Mouse (Mus musculus): ENCODE measurements around the gene Myh1. TPM values are rescaled to one million over a fixed set of nuclear protein-coding genes. Genes with fewer than 3 reads are reported as not detected.

The Myh1 gene
- polyA plus RNA-seq, 1 experiment from 2014 or later: 0.12 TPM

DNA sequence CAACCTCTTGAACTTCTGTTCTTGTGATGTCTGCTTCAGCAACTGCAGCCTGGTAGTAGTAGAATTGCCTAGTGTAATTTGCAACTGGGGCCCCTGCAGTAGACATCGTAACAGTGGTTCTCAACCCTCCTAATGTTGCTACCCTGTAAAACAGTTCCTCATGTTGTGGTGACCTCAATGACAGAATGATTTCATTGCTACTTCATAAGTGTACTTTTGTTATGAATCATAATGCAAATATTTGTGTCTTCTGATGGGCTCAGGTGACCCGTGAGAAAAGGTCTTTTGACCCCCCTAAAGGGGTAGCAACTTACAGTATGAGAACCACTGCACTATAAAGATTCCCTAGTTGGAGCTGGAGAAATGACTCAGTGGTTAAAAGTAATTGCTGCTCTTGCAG, 27.4 kb upstream of the Myh1 start:
- no peak overlapping the region for H3K4me2 ChIP-seq
- H3K27me3 ChIP-seq (replicated peaks): no peaks in the 10 kb centered on the region
- WGBS: 81% methylated on average over 2 of the region's 2 CpGs

GRCm38 (mm10) chr11:67176376-67176775, 23.5 kb upstream of the Myh1 start:
- no peaks in the 10 kb centered on the region for H3K4me1 ChIP-seq
- H3K9ac ChIP-seq: no peak overlapping the region
- 64% methylated on average over 5 of the region's 5 CpGs for WGBS
- no peak overlapping the region for H3K4me3 ChIP-seq
- ATAC-seq (ENCODE audit: extremely low read depth, insufficient number of reproducible peaks, low FRiP score, low TSS enrichment): no peak
- H3K4me2 ChIP-seq: no peak overlapping the region
- no peaks in the 10 kb centered on the region for H3K27me3 ChIP-seq (replicated peaks)
- no peak overlapping the region for H3K27ac ChIP-seq (replicated peaks)
- H3K36me3 ChIP-seq: no peaks in the 10 kb centered on the region
- no peaks in the 10 kb centered on the region for H3K9me3 ChIP-seq

More for the DNA sequence above, 27.4 kb upstream of the Myh1 start:
- Histone ChIP-seq H3K9me3 (no peaks in the 10 kb centered on the region), H3K27ac (replicated peaks) (no peak overlapping the region), H3K4me3 (no peak overlapping the region), H3K4me1 (peaks cover 3% of the 10 kb centered on the region; the same call in 1 of the 2 replicates), H3K36me3 (no peaks in the 10 kb centered on the region), H3K9ac (no peak overlapping the region)
- ATAC-seq (ENCODE audit: extremely low read depth, insufficient number of reproducible peaks, low FRiP score, low TSS enrichment): no peak

DNA sequence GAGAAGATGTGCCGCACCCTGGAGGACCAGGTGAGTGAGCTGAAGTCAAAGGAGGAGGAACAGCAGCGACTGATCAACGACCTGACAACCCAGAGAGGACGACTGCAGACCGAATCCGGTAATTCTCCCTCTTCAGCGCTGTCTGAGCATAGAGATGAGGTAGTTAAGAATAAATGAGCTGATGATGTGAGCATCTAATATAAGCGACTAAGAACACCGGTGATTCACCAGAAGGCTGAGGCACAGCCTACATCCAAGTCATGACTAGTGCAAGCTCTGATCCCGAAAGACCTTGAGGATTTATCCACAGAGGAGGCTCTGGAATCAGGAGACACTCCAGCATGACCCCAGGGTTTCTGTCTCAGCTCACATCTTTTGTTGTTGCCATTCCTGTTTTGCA, 9.5 kb upstream of the Myh1 start:
- WGBS: 80% methylated on average over 10 of the region's 10 CpGs
- no peak overlapping the region for H3K9ac ChIP-seq
- ATAC-seq (ENCODE audit: extremely low read depth, insufficient number of reproducible peaks, low FRiP score, low TSS enrichment): no peak

GRCm38 (mm10) chr11:67190814-67191213, 9.0 kb upstream of the Myh1 start:
- no peak for ATAC-seq (ENCODE audit: extremely low read depth, insufficient number of reproducible peaks, low FRiP score, low TSS enrichment)
- H3K4me2 ChIP-seq: no peak overlapping the region
- no peaks in the 10 kb centered on the region for H3K4me1 ChIP-seq
- H3K9me3 ChIP-seq: no peaks in the 10 kb centered on the region
- no peak overlapping the region for H3K27ac ChIP-seq (replicated peaks)
- H3K27me3 ChIP-seq (replicated peaks): no peaks in the 10 kb centered on the region
- H3K9ac ChIP-seq: no peak overlapping the region
- H3K4me3 ChIP-seq: no peak overlapping the region
- 75% methylated on average over 2 of the region's 2 CpGs for WGBS
- H3K36me3 ChIP-seq: no peaks in the 10 kb centered on the region

More for the DNA sequence above, 9.5 kb upstream of the Myh1 start:
- H3K36me3 ChIP-seq: no peaks in the 10 kb centered on the region
- H3K27ac ChIP-seq (replicated peaks): no peak overlapping the region
- H3K27me3 ChIP-seq (replicated peaks): no peaks in the 10 kb centered on the region
- H3K9me3 ChIP-seq: no peaks in the 10 kb centered on the region
- H3K4me3 ChIP-seq: no peak overlapping the region
- no peak overlapping the region for H3K4me2 ChIP-seq
- no peaks in the 10 kb centered on the region for H3K4me1 ChIP-seq

- Histone ChIP-seq H3K4me2 (no peak overlapping the region), H3K9me3 (no peaks in the 10 kb centered on the region), H3K36me3 (no peaks in the 10 kb centered on the region), H3K9ac (no peak overlapping the region), H3K4me1 (no peaks in the 10 kb centered on the region), H3K4me3 (no peak overlapping the region), H3K27ac (replicated peaks) (no peak overlapping the region), H3K27me3 (replicated peaks) (no peaks in the 10 kb centered on the region)
- ATAC-seq (ENCODE audit: extremely low read depth, insufficient number of reproducible peaks, low FRiP score, low TSS enrichment): no peak
- WGBS: 80% methylated on average over 14 of the region's 14 CpGs
These were observed 8.4 kb upstream of the Myh1 start for GRCm38 (mm10) chr11:67191496-67191895.

DNA sequence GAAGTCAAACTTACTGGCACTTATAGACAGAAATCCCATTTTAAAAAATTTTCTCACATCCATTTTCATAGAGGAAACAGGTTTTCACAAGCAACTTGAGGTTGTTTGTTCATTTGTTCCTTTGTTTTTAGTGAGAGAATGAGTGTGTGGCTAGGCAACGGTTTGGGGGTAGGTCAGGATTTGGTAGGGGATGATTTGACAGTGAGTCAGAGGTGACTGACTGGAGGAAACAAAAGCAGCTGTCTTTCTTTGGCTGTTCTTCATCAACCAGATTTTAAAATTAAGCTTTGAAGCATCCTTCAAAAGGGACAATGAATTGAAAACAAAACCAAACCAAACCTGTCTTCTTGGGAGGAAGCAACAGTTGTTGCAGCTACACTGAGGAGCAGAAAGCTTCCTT, 531 bp upstream of the Myh1 start:
- Histone ChIP-seq H3K27me3 (replicated peaks) (0 out of 2 replicates have a peak, but pooled peaks cover 4% of the 10 kb centered on the region), H3K4me3 (no peak overlapping the region), H3K9me3 (no peaks in the 10 kb centered on the region), H3K4me1 (peaks cover 14% of the 10 kb centered on the region; the same call in 1 of the 2 replicates), H3K27ac (replicated peaks) (no peak overlapping the region), H3K4me2 (no peak overlapping the region), H3K9ac (no peak overlapping the region), H3K36me3 (no peaks in the 10 kb centered on the region)
- ATAC-seq (ENCODE audit: extremely low read depth, insufficient number of reproducible peaks, low FRiP score, low TSS enrichment): no peak
- 27% methylated on average over 1 of the region's 1 CpGs for WGBS

DNA sequence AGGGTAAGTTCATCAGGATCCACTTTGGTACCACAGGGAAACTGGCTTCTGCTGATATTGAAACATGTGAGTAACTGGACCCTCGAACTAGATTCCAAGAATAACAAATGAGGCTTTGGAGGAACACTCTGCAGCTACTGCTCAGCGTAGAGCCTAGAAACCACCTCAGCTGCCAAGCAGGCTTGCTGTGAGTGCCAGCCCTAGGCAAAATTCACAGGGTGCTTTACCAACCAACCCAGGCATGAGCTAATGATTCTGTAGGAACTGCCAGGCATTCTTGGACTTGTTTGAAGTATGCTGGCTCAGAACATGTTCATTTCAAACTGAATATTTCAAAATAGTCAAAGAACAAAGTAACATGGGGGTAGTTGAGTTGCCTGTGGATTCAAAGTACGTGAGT, 4.9 kb downstream of the Myh1 start:
- Histone ChIP-seq H3K4me1 (peaks cover 14% of the 10 kb centered on the region; the same call in 1 of the 2 replicates), H3K4me3 (no peak overlapping the region), H3K9me3 (no peaks in the 10 kb centered on the region), H3K4me2 (no peak overlapping the region), H3K27me3 (replicated peaks) (0 out of 2 replicates have a peak, but pooled peaks cover 4% of the 10 kb centered on the region), H3K27ac (replicated peaks) (no peak overlapping the region), H3K9ac (no peak overlapping the region), H3K36me3 (no peaks in the 10 kb centered on the region)
- ATAC-seq (ENCODE audit: extremely low read depth, insufficient number of reproducible peaks, low FRiP score, low TSS enrichment): no peak
- WGBS: 69% methylated on average over 3 of the region's 3 CpGs

- ATAC-seq (ENCODE audit: extremely low read depth, insufficient number of reproducible peaks, low FRiP score, low TSS enrichment): no peak
- 82% methylated on average over 8 of the region's 8 CpGs for WGBS
- no peaks in the 10 kb centered on the region for H3K27me3 ChIP-seq (replicated peaks)
- no peaks in the 10 kb centered on the region for H3K36me3 ChIP-seq
- no peaks in the 10 kb centered on the region for H3K9me3 ChIP-seq
- H3K4me2 ChIP-seq: no peak overlapping the region
- H3K27ac ChIP-seq (replicated peaks): no peak overlapping the region
- no peak overlapping the region for H3K9ac ChIP-seq
- H3K4me3 ChIP-seq: no peak overlapping the region
- H3K4me1 ChIP-seq: no peaks in the 10 kb centered on the region
These were observed 22.0 kb downstream of the Myh1 start for GRCm38 (mm10) chr11:67221803-67222202.

DNA sequence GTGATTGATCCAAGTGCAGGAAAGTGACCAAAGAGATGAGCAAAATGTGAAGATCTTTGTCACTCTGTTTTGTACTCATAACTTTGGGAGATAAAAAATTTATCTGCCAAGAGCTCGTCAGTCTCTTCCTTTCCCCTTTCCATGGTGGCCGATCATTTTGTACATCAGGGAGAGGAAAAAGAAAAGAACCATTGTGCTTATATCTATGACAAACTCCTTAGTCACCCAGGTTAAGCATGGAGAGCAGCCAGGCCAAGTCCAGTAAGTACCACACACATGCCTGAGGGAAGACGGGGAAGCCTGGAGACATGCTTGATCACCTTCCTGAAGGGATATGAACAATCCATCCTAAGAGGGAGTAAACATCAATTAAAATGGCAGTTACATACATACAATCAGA, 24.6 kb downstream of the Myh1 start:
- no peak overlapping the region for H3K4me3 ChIP-seq
- H3K36me3 ChIP-seq: no peaks in the 10 kb centered on the region
- H3K4me2 ChIP-seq: no peak overlapping the region
- no peak overlapping the region for H3K9ac ChIP-seq
- no peak overlapping the region for H3K27ac ChIP-seq (replicated peaks)
- ATAC-seq (ENCODE audit: extremely low read depth, insufficient number of reproducible peaks, low FRiP score, low TSS enrichment): no peak
- no peaks in the 10 kb centered on the region for H3K9me3 ChIP-seq
- no peaks in the 10 kb centered on the region for H3K4me1 ChIP-seq
- 73% methylated on average over 3 of the region's 3 CpGs for WGBS
- no peaks in the 10 kb centered on the region for H3K27me3 ChIP-seq (replicated peaks)

- no peak for ATAC-seq (ENCODE audit: extremely low read depth, insufficient number of reproducible peaks, low FRiP score, low TSS enrichment)
- Histone ChIP-seq H3K36me3 (no peaks in the 10 kb centered on the region), H3K27me3 (replicated peaks) (no peaks in the 10 kb centered on the region), H3K4me2 (no peak overlapping the region), H3K27ac (replicated peaks) (no peak overlapping the region), H3K4me3 (no peak overlapping the region), H3K4me1 (no peaks in the 10 kb centered on the region), H3K9me3 (no peaks in the 10 kb centered on the region), H3K9ac (no peak overlapping the region)
- 69% methylated on average over 3 of the region's 3 CpGs for WGBS
These were observed 28.9 kb downstream of the Myh1 start for GRCm38 (mm10) chr11:67228731-67229130.

DNA sequence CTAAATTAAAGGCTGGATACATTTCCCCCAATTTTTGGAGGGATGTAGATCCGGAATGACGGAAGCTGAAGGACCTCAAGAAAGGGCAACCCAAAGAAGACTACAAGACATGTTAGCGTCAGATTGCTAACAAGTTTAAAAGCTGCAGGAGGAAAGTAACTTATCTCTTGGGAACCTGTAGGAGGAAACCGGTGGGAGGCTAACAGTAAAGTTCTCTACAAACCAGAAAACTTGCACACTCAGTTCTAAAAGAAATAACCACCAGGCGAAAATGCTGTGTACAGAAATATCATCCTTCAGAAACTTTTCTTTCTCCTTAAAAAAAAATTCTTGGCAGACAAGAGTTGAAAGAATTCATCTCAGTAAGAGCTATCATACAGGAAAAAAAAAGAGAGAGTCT, 29.3 kb downstream of the Myh1 start:
- H3K27ac ChIP-seq (replicated peaks): no peak overlapping the region
- ATAC-seq (ENCODE audit: extremely low read depth, insufficient number of reproducible peaks, low FRiP score, low TSS enrichment): no peak
- no peaks in the 10 kb centered on the region for H3K9me3 ChIP-seq
- H3K36me3 ChIP-seq: no peaks in the 10 kb centered on the region
- H3K9ac ChIP-seq: no peak overlapping the region
- no peak overlapping the region for H3K4me3 ChIP-seq
- no peaks in the 10 kb centered on the region for H3K27me3 ChIP-seq (replicated peaks)
- no peak overlapping the region for H3K4me2 ChIP-seq
- WGBS: 55% methylated on average over 5 of the region's 5 CpGs
- H3K4me1 ChIP-seq: no peaks in the 10 kb centered on the region

- H3K4me3 ChIP-seq: no peak overlapping the region
- 75% methylated on average over 2 of the region's 2 CpGs for WGBS
- no peak overlapping the region for H3K9ac ChIP-seq
- no peak overlapping the region for H3K4me2 ChIP-seq
- H3K9me3 ChIP-seq: no peaks in the 10 kb centered on the region
- H3K27me3 ChIP-seq (replicated peaks): no peaks in the 10 kb centered on the region
- ATAC-seq (ENCODE audit: extremely low read depth, insufficient number of reproducible peaks, low FRiP score, low TSS enrichment): no peak
- no peaks in the 10 kb centered on the region for H3K36me3 ChIP-seq
- H3K27ac ChIP-seq (replicated peaks): no peak overlapping the region
- H3K4me1 ChIP-seq: no peaks in the 10 kb centered on the region
These were observed 30.1 kb downstream of the Myh1 start for GRCm38 (mm10) chr11:67229946-67230345.

Measured in heart, embryonic 13.5 days (tissue).